Mouse (Mus musculus): ENCODE results near the gene Axdnd1. TPM values are rescaled to one million over a fixed set of nuclear protein-coding genes. Genes with fewer than 3 reads are reported as not detected.
A peak's percentile ranks its signal among the peaks of the same experiment; 100 is the strongest.

Axdnd1 gene
- polyA plus RNA-seq (2012; fragmentation: generic; extraction: Trizol), result 0.22 TPM
- long read RNA-seq, experiment 1, partial matches to known transcripts, result 0 of 1 reads
- long read RNA-seq, experiment 1, other reads (novel, unspliced or antisense), result 1 of 1 reads
- long read RNA-seq, experiment 2, result 0 reads

- H3K27me3 ChIP-seq (ENCODE audit: control insufficient read depth, insufficient read depth, insufficient read length), result no peaks in the 10 kb centered on the region
- no peaks in the 10 kb centered on the region for H3K79me2 ChIP-seq (ENCODE audit: control insufficient read depth, insufficient read depth)
- no peaks in the 10 kb centered on the region for H3K36me3 ChIP-seq (ENCODE audit: control insufficient read depth, insufficient read depth)
- H3K79me3 ChIP-seq (ENCODE audit: low read depth), result no peaks in the 10 kb centered on the region
- H3K4me3 ChIP-seq (ENCODE audit: insufficient read depth, poor library complexity, severe bottlenecking), result peak within 1 kb of the TSS; percentile 29
- peak within 1 kb of the TSS; percentile 3 for H3ac ChIP-seq (ENCODE audit: control insufficient read depth, insufficient read length, low read depth)
- TF ChIP-seq MAX (IDR thresholded peaks at IDR 0.05), result no peak
- no peak for TF ChIP-seq CEBPB (IDR thresholded peaks at IDR 0.05; ENCODE audit: low read depth)
- TF ChIP-seq MYOG (IDR thresholded peaks at IDR 0.05; ENCODE audit: control insufficient read depth, extremely low read depth, insufficient read length), result no peak
- TF ChIP-seq CTCF (IDR thresholded peaks at IDR 0.05; ENCODE audit: control insufficient read depth, insufficient read depth, insufficient read length), result no peak
- no peak for TF ChIP-seq MYOD1 (IDR thresholded peaks at IDR 0.05; ENCODE audit: control insufficient read depth, insufficient read length, low read depth)
- TF ChIP-seq USF1 (IDR thresholded peaks at IDR 0.05; ENCODE audit: low read depth), result no peak
- TF ChIP-seq FOSL1 (IDR thresholded peaks at IDR 0.05; ENCODE audit: insufficient read depth, low read length, poor library complexity, severe bottlenecking), result no peak
These were observed at the start of gene Axdnd1 for GRCm38 (mm10) chr1:156420671-156421297. Gene Axdnd1, minus strand, starts transcription at chr1:156421159.

GRCm38 (mm10) chr1:156470557-156470956 is 49.6 kb upstream of the Axdnd1 start:
- no peak for TF ChIP-seq USF1 (IDR thresholded peaks at IDR 0.05; ENCODE audit: low read depth)
- TF ChIP-seq MYOG (IDR thresholded peaks at IDR 0.05; ENCODE audit: control insufficient read depth, extremely low read depth, insufficient read length), result no peak
- no peak for TF ChIP-seq CEBPB (IDR thresholded peaks at IDR 0.05; ENCODE audit: low read depth)
- TF ChIP-seq MAX (IDR thresholded peaks at IDR 0.05), result no peak
- TF ChIP-seq MYOD1 (IDR thresholded peaks at IDR 0.05; ENCODE audit: control insufficient read depth, insufficient read length, low read depth), result no peak
- peaks cover 84% of the 10 kb centered on the region for H3K79me2 ChIP-seq (ENCODE audit: control insufficient read depth, insufficient read depth)
- peaks cover 65% of the 10 kb centered on the region for H3K79me3 ChIP-seq (ENCODE audit: low read depth)
- no peak overlapping the region for H3K4me3 ChIP-seq (ENCODE audit: insufficient read depth, poor library complexity, severe bottlenecking)
- H3K27me3 ChIP-seq (ENCODE audit: control insufficient read depth, insufficient read depth, insufficient read length), result no peaks in the 10 kb centered on the region
- peaks cover 56% of the 10 kb centered on the region for H3K36me3 ChIP-seq (ENCODE audit: control insufficient read depth, insufficient read depth)
- H3ac ChIP-seq (ENCODE audit: control insufficient read depth, insufficient read length, low read depth), result no peak overlapping the region

- Histone ChIP-seq H3K4me3 (ENCODE audit: insufficient read depth, poor library complexity, severe bottlenecking) (no peak overlapping the region), H3K79me3 (ENCODE audit: low read depth) (peaks cover 75% of the 10 kb centered on the region), H3ac (ENCODE audit: control insufficient read depth, insufficient read length, low read depth) (no peak overlapping the region), H3K79me2 (ENCODE audit: control insufficient read depth, insufficient read depth) (peaks cover 93% of the 10 kb centered on the region), H3K36me3 (ENCODE audit: control insufficient read depth, insufficient read depth) (peaks cover 70% of the 10 kb centered on the region), H3K27me3 (ENCODE audit: control insufficient read depth, insufficient read depth, insufficient read length) (no peaks in the 10 kb centered on the region)
- TF ChIP-seq USF1 (IDR thresholded peaks at IDR 0.05; ENCODE audit: low read depth), result no peak
- no peak for TF ChIP-seq MYOD1 (IDR thresholded peaks at IDR 0.05; ENCODE audit: control insufficient read depth, insufficient read length, low read depth)
- no peak for TF ChIP-seq CTCF (IDR thresholded peaks at IDR 0.05; ENCODE audit: control insufficient read depth, insufficient read depth, insufficient read length)
- no peak for TF ChIP-seq FOSL1 (IDR thresholded peaks at IDR 0.05; ENCODE audit: insufficient read depth, low read length, poor library complexity, severe bottlenecking)
- no peak for TF ChIP-seq MAX (IDR thresholded peaks at IDR 0.05)
- no peak for TF ChIP-seq MYOG (IDR thresholded peaks at IDR 0.05; ENCODE audit: control insufficient read depth, extremely low read depth, insufficient read length)
- no peak for TF ChIP-seq CEBPB (IDR thresholded peaks at IDR 0.05; ENCODE audit: low read depth)
These were observed 47.6 kb upstream of the Axdnd1 start for GRCm38 (mm10) chr1:156468576-156468975.

GRCm38 (mm10) chr1:156467655-156468255 is 46.8 kb upstream of the Axdnd1 start:
- H3K79me2 ChIP-seq (ENCODE audit: control insufficient read depth, insufficient read depth), result peaks cover 92% of the 10 kb centered on the region
- no peak overlapping the region for H3K4me3 ChIP-seq (ENCODE audit: insufficient read depth, poor library complexity, severe bottlenecking)
- peaks cover 80% of the 10 kb centered on the region for H3K79me3 ChIP-seq (ENCODE audit: low read depth)
- no peaks in the 10 kb centered on the region for H3K27me3 ChIP-seq (ENCODE audit: control insufficient read depth, insufficient read depth, insufficient read length)
- H3ac ChIP-seq (ENCODE audit: control insufficient read depth, insufficient read length, low read depth), result no peak overlapping the region
- H3K36me3 ChIP-seq (ENCODE audit: control insufficient read depth, insufficient read depth), result peaks cover 75% of the 10 kb centered on the region
- TF ChIP-seq USF1 (IDR thresholded peaks at IDR 0.05; ENCODE audit: low read depth) (no peak), MAX (IDR thresholded peaks at IDR 0.05) (no peak), CTCF (IDR thresholded peaks at IDR 0.05; ENCODE audit: control insufficient read depth, insufficient read depth, insufficient read length) (no peak), MYOG (IDR thresholded peaks at IDR 0.05; ENCODE audit: control insufficient read depth, extremely low read depth, insufficient read length) (no peak), CEBPB (IDR thresholded peaks at IDR 0.05; ENCODE audit: low read depth) (no peak), MYOD1 (IDR thresholded peaks at IDR 0.05; ENCODE audit: control insufficient read depth, insufficient read length, low read depth) (no peak), FOSL1 (IDR thresholded peaks at IDR 0.05; ENCODE audit: insufficient read depth, low read length, poor library complexity, severe bottlenecking) (no peak)

- Histone ChIP-seq H3K36me3 (ENCODE audit: control insufficient read depth, insufficient read depth) (peaks cover 78% of the 10 kb centered on the region), H3K79me3 (ENCODE audit: low read depth) (peaks cover 78% of the 10 kb centered on the region), H3K4me3 (ENCODE audit: insufficient read depth, poor library complexity, severe bottlenecking) (no peak overlapping the region), H3K27me3 (ENCODE audit: control insufficient read depth, insufficient read depth, insufficient read length) (no peaks in the 10 kb centered on the region), H3K79me2 (ENCODE audit: control insufficient read depth, insufficient read depth) (peaks cover 92% of the 10 kb centered on the region), H3ac (ENCODE audit: control insufficient read depth, insufficient read length, low read depth) (no peak overlapping the region)
- no peak for TF ChIP-seq MYOG (IDR thresholded peaks at IDR 0.05; ENCODE audit: control insufficient read depth, extremely low read depth, insufficient read length)
- TF ChIP-seq FOSL1 (IDR thresholded peaks at IDR 0.05; ENCODE audit: insufficient read depth, low read length, poor library complexity, severe bottlenecking), result no peak
- TF ChIP-seq MYOD1 (IDR thresholded peaks at IDR 0.05; ENCODE audit: control insufficient read depth, insufficient read length, low read depth), result no peak
These were observed 44.0 kb upstream of the Axdnd1 start for GRCm38 (mm10) chr1:156464963-156465362.

All from C2C12 (cell line).